In genomic region chr6:33059735-33060576, GRCm38 (mm10) we compare ENCODE assay signal across 8 mouse cellular contexts. TPM values are rescaled to one million over a fixed set of nuclear protein-coding genes. Genes with fewer than 3 reads are reported as not detected.
DNase-seq lines count a peak whose midpoint lies in the region; ATAC-seq lines count a peak whose summit lies in the region.

Gene Chchd3 (minus strand): TSS chr6:33060260.

- no peaks in the 10 kb centered on the region for H3K27me3 ChIP-seq in heart, embryonic 10.5 days (ENCODE audit: insufficient read depth, poor library complexity, severe bottlenecking)
- H3K27me3 ChIP-seq in kidney, embryonic 15.5 days: no peaks in the 10 kb centered on the region

- peak; percentile 97 for ATAC-seq in erythroblast, adult 5-6 weeks (replicated peaks; ENCODE audit: low FRiP score, poor library complexity, severe bottlenecking)
- ATAC-seq in kidney, embryonic 15.5 days (replicated peaks; ENCODE audit: low FRiP score): peak; percentile 100
- peak; percentile 100 for ATAC-seq in monocyte, adult 5-6 weeks (replicated peaks; ENCODE audit: insufficient number of reproducible peaks, low FRiP score, low TSS enrichment, poor library complexity, severe bottlenecking)

- peak within 1 kb of the TSS; percentile 68 for H3K4me2 ChIP-seq in kidney, embryonic 15.5 days

- H3K4me3 ChIP-seq in heart, embryonic 10.5 days: peak within 1 kb of the TSS; percentile 81
- peak within 1 kb of the TSS; percentile 95 for H3K4me3 ChIP-seq in kidney, embryonic 15.5 days (replicated peaks)

- peak; percentile 93 to 95 for DNase-seq in B cell, adult 2 months
- peak; percentile 99 for DNase-seq in brain, adult 2 months (ENCODE audit: low read depth, low spot score)
- peak; percentile 99 for DNase-seq in heart, embryonic 10.5 days (ENCODE audit: low spot score)
- peak; percentile 95 for DNase-seq in liver
- peak; percentile 92 to 94 for DNase-seq in spleen, postnatal 4 days (ENCODE audit: low spot score in 2 of 2)

- peaks cover 2% of the 10 kb centered on the region; the same call in 1 of the 2 replicates for H3K4me1 ChIP-seq in heart, embryonic 10.5 days
- peaks cover 4% of the 10 kb centered on the region for H3K4me1 ChIP-seq in kidney, embryonic 15.5 days

- no peaks in the 10 kb centered on the region for H3K9me3 ChIP-seq in heart, embryonic 10.5 days
- no peaks in the 10 kb centered on the region for H3K9me3 ChIP-seq in kidney, embryonic 15.5 days (replicated peaks)

- WGBS in heart, embryonic 10.5 days: under 1% methylated on average over 50 of the region's 50 CpGs
- under 1% methylated on average over 50 of the region's 50 CpGs for WGBS in kidney, embryonic 15.5 days

- H3K27ac ChIP-seq in heart, embryonic 10.5 days: peak within 1 kb of the TSS; percentile 93
- peak within 1 kb of the TSS; percentile 62; the same call in 1 of the 2 replicates for H3K27ac ChIP-seq in kidney, embryonic 15.5 days

- peak within 1 kb of the TSS; percentile 85 for H3K9ac ChIP-seq in kidney, embryonic 15.5 days

- H3K36me3 ChIP-seq in heart, embryonic 10.5 days: peaks cover 7% of the 10 kb centered on the region
- H3K36me3 ChIP-seq in kidney, embryonic 15.5 days: peaks cover 5% of the 10 kb centered on the region

RNA-seq across cellular contexts. Expression of gene Chchd3, which starts in this region (rescaled TPM):
- 27.0 and 41.3 TPM in 2 replicates for total RNA-seq in erythroblast, adult 5-6 weeks (2015; ENCODE audit: low replicate concordance)
- total RNA-seq in erythroblast, adult 5-6 weeks (2017; ENCODE audit: low replicate concordance): 34.2 and 59.4 TPM in 2 replicates
- polyA plus RNA-seq in heart, embryonic 10.5 days (2016; fragmentation: Nextera tagmentation; extraction: Ambion mirVana): 139 and 164 TPM in 2 replicates
- 116 and 117 TPM in 2 replicates for polyA plus RNA-seq in kidney, embryonic 15.5 days (2015; fragmentation: Nextera tagmentation; extraction: Ambion mirVana)
- total RNA-seq in monocyte, adult 5-6 weeks (2017): 112 to 116 TPM (median 114 TPM) in 3 replicates

Comparison
In these comparisons a context has a peak if more than half of its experiments do, and no peak if none do; other contexts are left out.
1. Peak in every context shown above with its lines: DNase-seq, ATAC-seq, H3K4me3 ChIP-seq and H3K27ac ChIP-seq.